Mouse (Mus musculus): ENCODE measurements around the gene Arhgef39. TPM values are rescaled to one million over a fixed set of nuclear protein-coding genes. Genes with fewer than 3 reads are reported as not detected.

The Arhgef39 gene
- polyA plus RNA-seq, 1 experiment from 2014 or later, result 7.0 TPM

Other genes with a start within 250 kb of the Arhgef39 start
- gene Atp8b5, start 232.5 kb downstream of the Arhgef39 start, polyA plus RNA-seq (2015; fragmentation: Nextera tagmentation; extraction: Ambion mirVana), result 0.46 and 0.89 TPM in 2 replicates
- 104 and 107 TPM in 2 replicates for gene Rusc2, start 117.7 kb downstream of the Arhgef39 start, polyA plus RNA-seq (2015; fragmentation: Nextera tagmentation; extraction: Ambion mirVana)
- 0.52 and 1.7 TPM in 2 replicates for gene Fam166b, start 70.6 kb downstream of the Arhgef39 start, polyA plus RNA-seq (2015; fragmentation: Nextera tagmentation; extraction: Ambion mirVana)
- gene Tesk1, start 57.8 kb downstream of the Arhgef39 start, polyA plus RNA-seq (2015; fragmentation: Nextera tagmentation; extraction: Ambion mirVana), result 16.7 and 17.1 TPM in 2 replicates
- 6.0 and 6.6 TPM in 2 replicates for gene Cd72, start 45.1 kb downstream of the Arhgef39 start, polyA plus RNA-seq (2015; fragmentation: Nextera tagmentation; extraction: Ambion mirVana)
- gene Sit1, start 16.0 kb downstream of the Arhgef39 start, polyA plus RNA-seq (2015; fragmentation: Nextera tagmentation; extraction: Ambion mirVana), result not detected in 2 replicates
- 81.4 and 82.8 TPM in 2 replicates for gene Ccdc107, start 6.8 kb downstream of the Arhgef39 start, polyA plus RNA-seq (2015; fragmentation: Nextera tagmentation; extraction: Ambion mirVana)
- 0.32 and 0.49 TPM in 2 replicates for gene Car9, start 7.3 kb upstream of the Arhgef39 start, polyA plus RNA-seq (2015; fragmentation: Nextera tagmentation; extraction: Ambion mirVana)
- gene Tpm2, start 24.1 kb upstream of the Arhgef39 start, polyA plus RNA-seq (2015; fragmentation: Nextera tagmentation; extraction: Ambion mirVana), result 9.8 and 10.7 TPM in 2 replicates
- gene Creb3, start 62.6 kb upstream of the Arhgef39 start, polyA plus RNA-seq (2015; fragmentation: Nextera tagmentation; extraction: Ambion mirVana), result 82.7 and 94.0 TPM in 2 replicates
- 58.8 and 61.0 TPM in 2 replicates for gene Tln1, start 63.0 kb upstream of the Arhgef39 start, polyA plus RNA-seq (2015; fragmentation: Nextera tagmentation; extraction: Ambion mirVana)
- gene Rgp1, start 79.0 kb upstream of the Arhgef39 start, polyA plus RNA-seq (2015; fragmentation: Nextera tagmentation; extraction: Ambion mirVana), result 24.8 and 25.7 TPM in 2 replicates
- 67.9 and 71.0 TPM in 2 replicates for gene Gba2, start 79.2 kb upstream of the Arhgef39 start, polyA plus RNA-seq (2015; fragmentation: Nextera tagmentation; extraction: Ambion mirVana)
- 1.3 and 1.9 TPM in 2 replicates for gene Msmp, start 84.8 kb upstream of the Arhgef39 start, polyA plus RNA-seq (2015; fragmentation: Nextera tagmentation; extraction: Ambion mirVana)
- gene Npr2, start 132.2 kb upstream of the Arhgef39 start, polyA plus RNA-seq (2015; fragmentation: Nextera tagmentation; extraction: Ambion mirVana), result 12.8 and 16.0 TPM in 2 replicates
- 7.7 and 8.9 TPM in 2 replicates for gene Spag8, start 153.9 kb upstream of the Arhgef39 start, polyA plus RNA-seq (2015; fragmentation: Nextera tagmentation; extraction: Ambion mirVana)
- gene Hint2, start 156.8 kb upstream of the Arhgef39 start, polyA plus RNA-seq (2015; fragmentation: Nextera tagmentation; extraction: Ambion mirVana), result 64.9 and 65.5 TPM in 2 replicates
- 15.7 and 17.7 TPM in 2 replicates for gene Tmem8b, start 169.3 kb upstream of the Arhgef39 start, polyA plus RNA-seq (2015; fragmentation: Nextera tagmentation; extraction: Ambion mirVana)
- 1.3 and 1.6 TPM in 2 replicates for gene Fam221b, start 169.4 kb upstream of the Arhgef39 start, polyA plus RNA-seq (2015; fragmentation: Nextera tagmentation; extraction: Ambion mirVana)
- not detected in 2 replicates for gene Olfr70, start 201.1 kb upstream of the Arhgef39 start, polyA plus RNA-seq (2015; fragmentation: Nextera tagmentation; extraction: Ambion mirVana)
- 0.13 TPM in 1 of 2 replicates, not detected in the other for gene Olfr71, start 210.6 kb upstream of the Arhgef39 start, polyA plus RNA-seq (2015; fragmentation: Nextera tagmentation; extraction: Ambion mirVana)
- gene Hrct1, start 227.5 kb upstream of the Arhgef39 start, polyA plus RNA-seq (2015; fragmentation: Nextera tagmentation; extraction: Ambion mirVana), result 0.50 and 0.61 TPM in 2 replicates
- 0.06 TPM in 1 of 2 replicates, not detected in the other for gene Spaar, start 230.3 kb upstream of the Arhgef39 start, polyA plus RNA-seq (2015; fragmentation: Nextera tagmentation; extraction: Ambion mirVana)

Measured in midbrain, embryonic 15.5 days (tissue).